ENCODE assay signal across 12 mouse cellular contexts in the genomic region with DNA sequence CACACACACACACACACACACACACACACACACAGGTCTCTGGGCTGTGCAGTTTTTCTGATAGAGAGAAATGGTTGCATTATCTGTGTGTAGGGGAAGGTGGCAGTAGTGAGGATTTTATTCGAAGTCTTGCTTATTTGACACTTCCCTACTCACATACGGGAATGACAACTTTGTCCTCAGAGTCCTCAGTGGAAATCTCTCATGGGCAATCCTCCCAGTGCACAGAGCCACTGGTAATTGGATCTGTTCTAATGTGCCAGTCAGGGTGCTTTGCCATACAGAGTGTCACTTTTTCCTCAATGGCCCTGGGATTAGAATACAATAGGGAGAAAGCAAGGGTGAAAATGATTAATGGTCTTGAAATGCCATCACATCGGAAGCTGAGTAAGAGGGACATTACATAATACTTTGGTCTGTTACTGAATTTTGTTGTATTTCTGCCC.
DNase-seq lines count a peak whose midpoint lies in the region; ATAC-seq lines count a peak whose summit lies in the region.
"Had no signal": no experiment of that assay in that cellular context is flagged by ENCODE, and none has a peak within 500 bp of the region (broad histone marks: within the 10 kb centered on the region; RNA-seq: fewer than 3 reads in every experiment).

No protein-coding gene starts in this region.

- no peaks in the 10 kb centered on the region for H3K36me3 ChIP-seq in kidney, embryonic 14.5 days (ENCODE audit: control insufficient read depth, insufficient read depth, low read length)
- H3K36me3 ChIP-seq: embryonic facial prominence, embryonic 12.5 days; G1E; lung, embryonic 15.5 days had no signal

- H3K4me1 ChIP-seq in kidney, embryonic 14.5 days (ENCODE audit: control insufficient read depth, insufficient read depth, low read length) = 0 out of 2 replicates have a peak, but pooled peaks cover 5% of the 10 kb centered on the region
- H3K4me1 ChIP-seq: embryonic facial prominence, embryonic 12.5 days had no signal

- no peaks in the 10 kb centered on the region for H3K27me3 ChIP-seq in kidney, embryonic 14.5 days (ENCODE audit: control insufficient read depth, insufficient read depth, low read length)
- H3K27me3 ChIP-seq: embryonic facial prominence, embryonic 12.5 days; lung, embryonic 15.5 days had no signal

- 54% methylated on average over 3 of the region's 3 CpGs for WGBS in kidney, embryonic 14.5 days

- H3K27ac ChIP-seq in kidney, embryonic 14.5 days (ENCODE audit: low read depth, low read length) = no peak overlapping the region
- H3K27ac ChIP-seq: embryonic facial prominence, embryonic 12.5 days; lung, embryonic 15.5 days had no signal

- ATAC-seq in kidney, embryonic 14.5 days (ENCODE audit: low FRiP score, low TSS enrichment) = peak; percentile 53
- ATAC-seq in megakaryocyte progenitor cell, adult 5-6 weeks (replicated peaks; ENCODE audit: poor library complexity) = peak; percentile 83
- ATAC-seq: inflammation-experienced regulatory T-cells, adult 6 months had no signal

- H3K4me3 ChIP-seq in kidney, embryonic 14.5 days (ENCODE audit: low read length) = no peak overlapping the region
- H3K4me3 ChIP-seq: embryonic facial prominence, embryonic 12.5 days; lung, embryonic 15.5 days had no signal

- no peaks in the 10 kb centered on the region for H3K9me3 ChIP-seq in kidney, embryonic 14.5 days (ENCODE audit: control insufficient read depth, low read length)
- H3K9me3 ChIP-seq: embryonic facial prominence, embryonic 12.5 days; G1E; lung, embryonic 15.5 days had no signal

- no peak overlapping the region for H3K4me2 ChIP-seq in kidney, embryonic 14.5 days (replicated peaks; ENCODE audit: low read depth, low read length)
- H3K4me2 ChIP-seq: embryonic facial prominence, embryonic 12.5 days; lung, embryonic 15.5 days had no signal

- intact Hi-C loops in left cerebral cortex, postnatal 25 days (cut with DNase I) = no loop called here

- H3K9ac ChIP-seq in kidney, embryonic 14.5 days (ENCODE audit: low read depth, low read length) = no peak overlapping the region
- H3K9ac ChIP-seq: embryonic facial prominence, embryonic 12.5 days; lung, embryonic 15.5 days had no signal

- peak; percentile 30 for DNase-seq in cerebellum, adult 18-20 months
- DNase-seq in cerebellum, postnatal 4 days (ENCODE audit: low spot score in 2 of 2) = no peak
- no peak for DNase-seq in kidney, postnatal 14 days
- peak; percentile 37 for DNase-seq in cerebellum, adult 9-11 months
- no peak for DNase-seq in left cerebral cortex, postnatal 25 days (ENCODE audit: low spot score in 2 of 2)
- DNase-seq in kidney, adult 18-20 months = no peak

Comparison
In these comparisons a context has a peak if more than half of its experiments do, and no peak if none do; other contexts are left out.
1. DNase-seq: peak in cerebellum, adult 18-20 months (2 of 2) and cerebellum, adult 9-11 months (single experiment); none in cerebellum, postnatal 4 days (0 of 2), kidney, postnatal 14 days (single experiment), left cerebral cortex, postnatal 25 days (0 of 2) and kidney, adult 18-20 months (single experiment).